Mouse (Mus musculus) inflammation-experienced regulatory T-cells, adult 6 months (primary cell): ENCODE results near the gene Zfp992. TPM values are rescaled to one million over a fixed set of nuclear protein-coding genes. Genes with fewer than 3 reads are reported as not detected.

Experiments used
- polyA plus RNA-seq, 3 experiments: library from polyadenylated mRNA; unstranded; fragments of 100-300 nt; shearing (Covaris generic); gene quantifications; one replicate each; pipeline ENCODE4 v1.2.1; 2017

Zfp992 gene
- polyA plus RNA-seq, 3 experiments from 2014 or later, result 2.8 to 4.0 (median 3.0) TPM

Other genes starting within 250 kb of the Zfp992 start
- under 1 TPM in 2 of 3 experiments, not detected in 1; 0.20 to 0.40 TPM for gene Zfp981, start 53.0 kb downstream of the Zfp992 start, polyA plus RNA-seq
- gene Zfp993, start 161.9 kb downstream of the Zfp992 start, polyA plus RNA-seq, result 10 to 100 TPM in 2 of 3 experiments, 1 to 10 TPM in 1; 5.5 to 23.2 (median 12.0) TPM